Mouse (Mus musculus) intestine, embryonic 16.5 days (tissue): Measurements from ENCODE around the gene Slc1a2. TPM values are rescaled to one million over a fixed set of nuclear protein-coding genes. Genes with fewer than 3 reads are reported as not detected.

Source experiments
- ATAC-seq: fragments of 200-750 bp; cut with Nextera tagmentation; 2 replicates; pipeline ENCODE4 v1.8.0; 2017; ENCODE audit warnings: moderate TSS enrichment, moderate library complexity
- H3K27ac ChIP-seq: fragments of 300-500 bp; sonication (generic); 2 replicates; pipeline ENCODE4 v1.5.1; 2014; ENCODE audit warnings: mild to moderate bottlenecking, low read length
- H3K27me3 ChIP-seq: fragments of 300-500 bp; sonication (generic); replicated peaks from 2 replicates; pipeline ENCODE4 v1.6.1; 2014; ENCODE audit warnings: low read length, control low read depth, mixed read lengths; ENCODE audit not compliant: control insufficient read depth, insufficient read depth
- H3K36me3 ChIP-seq: fragments of 300-500 bp; sonication (generic); 2 replicates; pipeline ENCODE4 v1.6.1; 2014; ENCODE audit warnings: low read length, control low read depth; ENCODE audit not compliant: control insufficient read depth, insufficient read depth
- H3K4me1 ChIP-seq: fragments of 300-500 bp; sonication (generic); 2 replicates; pipeline ENCODE4 v1.6.1; 2014; ENCODE audit warnings: low read length, control low read depth, mixed read lengths; ENCODE audit not compliant: control insufficient read depth, insufficient read depth
- H3K4me2 ChIP-seq: fragments of 300-500 bp; sonication (generic); 2 replicates; pipeline ENCODE4 v1.6.1; 2014; ENCODE audit warnings: low read depth, low read length, control low read depth
- H3K4me3 ChIP-seq: fragments of 300-500 bp; sonication (generic); 2 replicates; pipeline ENCODE4 v1.5.1; 2014; ENCODE audit warnings: mild to moderate bottlenecking, low read length
- H3K9ac ChIP-seq: fragments of 300-500 bp; sonication (generic); 2 replicates; pipeline ENCODE4 v1.6.1; 2014; ENCODE audit warnings: low read depth, low read length
- H3K9me3 ChIP-seq: fragments of 300-500 bp; sonication (generic); 2 replicates; pipeline ENCODE4 v1.6.1; 2016; ENCODE audit warnings: low read length, control low read depth; ENCODE audit not compliant: control insufficient read depth
- WGBS: fragments of 180-500 bp; shearing (Covaris S2); extraction: QIAGEN DNeasy Blood & Tissue Kit; methylation state at CpG from one replicate; pipeline ENCODE4 v1.1.7; 2014; 5-methylcytosine and 5-hydroxymethylcytosine counted together
- polyA plus RNA-seq: library from polyadenylated mRNA; unstranded; fragments of >200 nt; fragmentation: Nextera tagmentation; extraction: Ambion mirVana; gene quantifications from 2 replicates; pipeline ENCODE4 v1.2.1, GENCODE M21; 2015

Gene Slc1a2
- polyA plus RNA-seq, 1 experiment from 2014 or later: 0.13 TPM

DNA sequence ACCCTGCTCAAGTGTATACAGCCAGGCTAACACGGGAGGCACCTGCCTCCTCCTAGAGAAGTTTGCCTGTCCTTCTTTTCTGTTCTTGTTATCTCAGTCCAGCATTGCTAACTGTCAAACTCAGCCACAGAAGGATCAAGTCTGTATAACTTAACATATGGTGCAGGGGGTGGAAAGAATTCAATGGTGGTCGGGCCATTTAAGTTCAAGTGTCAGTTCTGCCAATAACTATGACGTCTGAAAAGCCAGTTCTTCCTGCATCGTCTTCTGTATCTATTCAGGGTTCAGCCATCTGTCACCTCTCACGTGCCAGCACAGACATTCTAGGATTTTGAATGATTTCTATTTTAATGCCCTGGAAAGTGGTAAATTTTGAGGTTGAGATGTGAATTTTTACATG lies 84.2 kb downstream of the Slc1a2 start:
- ATAC-seq: no peak
- 77% methylated on average over 5 of the region's 5 CpGs for WGBS
- no peak overlapping the region for H3K4me3 ChIP-seq
- H3K9ac ChIP-seq: no peak overlapping the region
- no peaks in the 10 kb centered on the region for H3K9me3 ChIP-seq
- 0 out of 2 replicates have a peak, but pooled peaks cover 2% of the 10 kb centered on the region for H3K4me1 ChIP-seq
- H3K4me2 ChIP-seq: no peak overlapping the region
- no peaks in the 10 kb centered on the region for H3K36me3 ChIP-seq
- no peak overlapping the region for H3K27ac ChIP-seq
- no peaks in the 10 kb centered on the region for H3K27me3 ChIP-seq

DNA sequence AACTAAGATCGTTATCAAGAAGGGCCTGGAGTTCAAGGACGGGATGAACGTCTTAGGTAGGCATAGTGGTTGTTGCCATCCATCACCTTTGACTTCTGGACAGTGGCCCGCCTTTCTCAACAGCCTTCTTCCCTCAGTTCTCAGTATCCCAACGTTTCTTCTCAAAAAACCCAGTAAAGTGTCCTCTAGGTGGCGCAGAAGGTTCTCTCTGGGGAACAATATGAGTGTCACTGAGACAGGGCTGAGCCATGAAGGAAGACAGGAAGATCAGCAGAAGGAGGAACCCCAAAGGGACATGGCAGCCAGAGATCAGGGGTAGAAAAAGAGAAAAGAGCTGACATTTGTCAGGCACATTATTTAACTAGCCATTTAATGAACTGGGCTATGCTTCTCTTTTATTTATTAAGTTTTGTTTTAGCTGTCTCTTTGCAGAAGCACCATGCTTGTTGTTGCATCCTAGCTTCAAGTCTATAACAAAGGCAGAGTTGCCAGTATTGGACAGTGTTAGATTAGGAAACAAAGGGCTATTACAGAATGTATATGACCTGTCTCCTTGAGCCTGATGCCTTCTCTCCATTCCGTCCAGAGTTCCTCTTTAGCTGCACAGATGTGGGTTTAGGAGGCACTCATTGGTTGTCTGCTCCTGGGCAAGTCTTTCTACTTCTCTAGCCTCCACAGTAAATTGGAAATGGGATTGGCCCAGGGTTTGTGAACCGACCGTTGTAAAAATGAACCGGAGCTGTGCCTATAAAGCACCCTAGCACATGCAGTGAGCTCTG lies 85.6 kb downstream of the Slc1a2 start:
- WGBS: 54% methylated on average over 10 of the region's 10 CpGs
- H3K4me3 ChIP-seq: no peak overlapping the region

GRCm38 (mm10) chr2:102745259-102745906 lies 86.9 kb downstream of the Slc1a2 start:
- Histone ChIP-seq H3K36me3 (no peaks in the 10 kb centered on the region), H3K27ac (peak overlapping the region; percentile 10; the same call in 1 of the 2 replicates), H3K9ac (no peak overlapping the region), H3K9me3 (no peaks in the 10 kb centered on the region), H3K4me1 (0 out of 2 replicates have a peak, but pooled peaks cover 2% of the 10 kb centered on the region), H3K27me3 (no peaks in the 10 kb centered on the region), H3K4me2 (0 out of 2 replicates have a peak overlapping the region, but pooled peaks have one; percentile 26), H3K4me3 (peak overlapping the region; percentile 4; the same call in 1 of the 2 replicates)
- ATAC-seq: peak; percentile 99
- 25% methylated on average over 7 of the region's 7 CpGs for WGBS

More for the DNA sequence above, 85.6 kb downstream of the Slc1a2 start:
- H3K9me3 ChIP-seq: no peaks in the 10 kb centered on the region
- ATAC-seq: no peak; the same call in 1 of the 2 replicates
- H3K27me3 ChIP-seq: no peaks in the 10 kb centered on the region
- H3K4me2 ChIP-seq: no peak overlapping the region
- no peak overlapping the region for H3K9ac ChIP-seq
- no peaks in the 10 kb centered on the region for H3K36me3 ChIP-seq
- no peak overlapping the region for H3K27ac ChIP-seq
- H3K4me1 ChIP-seq: 0 out of 2 replicates have a peak, but pooled peaks cover 2% of the 10 kb centered on the region

GRCm38 (mm10) chr2:102747758-102748157 lies 89.3 kb downstream of the Slc1a2 start:
- no peak overlapping the region for H3K27ac ChIP-seq
- no peak overlapping the region for H3K9ac ChIP-seq
- H3K4me2 ChIP-seq: no peak overlapping the region
- H3K36me3 ChIP-seq: no peaks in the 10 kb centered on the region
- WGBS: 86% methylated on average over 3 of the region's 3 CpGs
- H3K9me3 ChIP-seq: no peaks in the 10 kb centered on the region
- H3K4me3 ChIP-seq: no peak overlapping the region
- ATAC-seq: no peak
- no peaks in the 10 kb centered on the region for H3K27me3 ChIP-seq
- 0 out of 2 replicates have a peak, but pooled peaks cover 2% of the 10 kb centered on the region for H3K4me1 ChIP-seq

DNA sequence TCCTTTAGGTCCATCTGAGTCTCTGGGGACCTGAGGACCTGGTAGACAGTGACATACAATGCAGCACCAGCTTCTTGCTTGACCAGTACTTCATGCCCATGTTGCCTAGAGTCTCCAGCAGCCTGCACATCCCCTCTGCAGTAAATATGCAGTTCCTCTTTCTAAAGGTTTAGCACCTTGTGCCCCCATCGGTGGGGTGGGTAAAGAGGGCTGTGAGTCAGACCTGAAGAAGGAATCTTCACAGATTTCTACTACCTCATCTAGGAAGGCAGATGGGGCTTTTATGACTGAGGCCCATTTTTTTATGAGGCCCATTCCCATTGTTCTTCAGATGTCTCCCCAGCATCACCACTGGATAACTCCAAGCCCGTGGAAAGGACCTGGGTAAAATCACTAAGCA lies 91.5 kb downstream of the Slc1a2 start:
- Histone ChIP-seq H3K27ac (no peak overlapping the region), H3K9me3 (no peaks in the 10 kb centered on the region), H3K9ac (no peak overlapping the region), H3K4me2 (no peak overlapping the region), H3K27me3 (no peaks in the 10 kb centered on the region), H3K36me3 (no peaks in the 10 kb centered on the region), H3K4me3 (no peak overlapping the region), H3K4me1 (0 out of 2 replicates have a peak, but pooled peaks cover 2% of the 10 kb centered on the region)
- WGBS: 72% methylated on average over 2 of the region's 2 CpGs
- no peak for ATAC-seq

- H3K36me3 ChIP-seq: no peaks in the 10 kb centered on the region
- no peaks in the 10 kb centered on the region for H3K27me3 ChIP-seq
- no peak overlapping the region for H3K4me2 ChIP-seq
- no peak overlapping the region for H3K4me3 ChIP-seq
- no peaks in the 10 kb centered on the region for H3K4me1 ChIP-seq
- WGBS: 66% methylated on average over 1 of the region's 1 CpGs
- H3K27ac ChIP-seq: no peak overlapping the region
- H3K9ac ChIP-seq: no peak overlapping the region
- H3K9me3 ChIP-seq: no peaks in the 10 kb centered on the region
- ATAC-seq: no peak
Measured at GRCm38 (mm10) chr2:102751846-102752245, 93.4 kb downstream of the Slc1a2 start.

- Histone ChIP-seq H3K4me3 (no peak overlapping the region), H3K9me3 (no peaks in the 10 kb centered on the region), H3K9ac (no peak overlapping the region), H3K36me3 (no peaks in the 10 kb centered on the region), H3K27ac (no peak overlapping the region), H3K4me1 (no peaks in the 10 kb centered on the region), H3K4me2 (no peak overlapping the region), H3K27me3 (no peaks in the 10 kb centered on the region)
- ATAC-seq: no peak
- WGBS: 81% methylated on average over 5 of the region's 5 CpGs
Measured at GRCm38 (mm10) chr2:102757241-102757860, 98.9 kb downstream of the Slc1a2 start.

DNA sequence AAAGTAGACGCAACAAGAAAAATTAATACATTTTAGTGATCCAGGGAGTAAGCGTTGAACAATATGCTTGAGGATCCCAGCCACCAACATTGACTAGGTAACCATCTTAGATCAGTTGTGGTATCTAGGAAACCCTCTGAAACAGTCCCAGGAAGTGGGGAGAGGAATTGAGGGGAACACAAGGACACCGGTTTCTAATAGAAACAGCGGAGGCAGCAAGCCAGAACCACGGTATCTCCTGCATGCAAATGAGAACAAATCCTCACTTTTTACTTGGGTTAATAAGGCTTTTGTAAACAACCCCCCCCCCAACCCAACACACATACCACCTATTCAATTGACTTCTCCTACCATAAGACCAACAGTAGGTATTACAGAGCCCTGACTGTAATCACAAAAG lies 101.0 kb downstream of the Slc1a2 start:
- ATAC-seq: no peak
- Histone ChIP-seq H3K27me3 (no peaks in the 10 kb centered on the region), H3K4me3 (no peak overlapping the region), H3K9ac (no peak overlapping the region), H3K4me1 (no peaks in the 10 kb centered on the region), H3K4me2 (no peak overlapping the region), H3K27ac (no peak overlapping the region), H3K9me3 (no peaks in the 10 kb centered on the region), H3K36me3 (no peaks in the 10 kb centered on the region)
- whole genome bisulfite sequencing: 89% methylated on average over 5 of the region's 5 CpGs
